Mouse (Mus musculus): ENCODE measurements at regions not wholly inside any gene's neighbourhood (a gene's known extent, or its start where the extent isn't known, plus 50 kb on each side); places are given as distances from the start of the nearest gene placed in this dataset.

DNA sequence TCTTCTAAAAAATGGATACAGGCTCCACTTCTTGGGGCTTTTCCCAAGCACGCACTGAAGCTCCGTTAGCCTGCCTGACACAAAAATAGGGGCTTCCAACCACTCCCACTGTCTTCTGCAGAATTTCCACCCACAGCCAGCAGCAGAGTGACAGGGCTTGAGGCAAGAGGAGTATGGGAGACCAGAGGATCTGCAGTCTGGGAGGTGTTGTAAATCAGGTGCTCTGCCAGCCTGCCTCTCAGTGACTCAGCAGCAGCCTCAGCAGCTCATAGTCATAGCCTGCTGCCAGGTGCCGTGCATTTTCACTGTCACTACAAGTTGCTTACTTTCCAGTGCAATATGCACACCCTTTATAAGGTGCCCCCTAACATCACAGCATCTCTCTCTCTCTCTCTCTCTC is 261.4 kb upstream of the Tsc22d2 start:
- no peaks in the 10 kb centered on the region for H3K4me1 ChIP-seq (replicated peaks)
- no peaks in the 10 kb centered on the region for H3K9me3 ChIP-seq
- H3K27ac ChIP-seq, result no peak overlapping the region
- H3K36me3 ChIP-seq, result no peaks in the 10 kb centered on the region
- 87% methylated on average over 3 of the region's 3 CpGs for WGBS
- no peak for DNase-seq (ENCODE audit: low spot score)
- H3K27me3 ChIP-seq (ENCODE audit: insufficient read depth, poor library complexity, severe bottlenecking), result no peaks in the 10 kb centered on the region
- H3K4me3 ChIP-seq, result no peak overlapping the region

- DNase-seq (ENCODE audit: low spot score), result no peak
- H3K27ac ChIP-seq, result no peak overlapping the region
- no peaks in the 10 kb centered on the region for H3K27me3 ChIP-seq (ENCODE audit: insufficient read depth, poor library complexity, severe bottlenecking)
- H3K4me3 ChIP-seq, result no peak overlapping the region
- H3K9me3 ChIP-seq, result no peaks in the 10 kb centered on the region
- H3K4me1 ChIP-seq (replicated peaks), result no peaks in the 10 kb centered on the region
- WGBS, result 83% methylated on average over 21 of the region's 21 CpGs
- no peaks in the 10 kb centered on the region for H3K36me3 ChIP-seq
Observed at GRCm38 (mm10) chr3:58153874-58154756, 260.4 kb upstream of the Tsc22d2 start.

GRCm38 (mm10) chr3:58159384-58159783 is 255.1 kb upstream of the Tsc22d2 start:
- DNase-seq (ENCODE audit: low spot score), result peak; percentile 24
- no peaks in the 10 kb centered on the region for H3K9me3 ChIP-seq
- no peak overlapping the region for H3K27ac ChIP-seq
- 67% methylated on average over 3 of the region's 3 CpGs for WGBS
- 0 out of 2 replicates have a peak, but pooled peaks cover 6% of the 10 kb centered on the region for H3K4me1 ChIP-seq (replicated peaks)
- H3K36me3 ChIP-seq, result no peaks in the 10 kb centered on the region
- H3K27me3 ChIP-seq (ENCODE audit: insufficient read depth, poor library complexity, severe bottlenecking), result peaks cover 9% of the 10 kb centered on the region
- no peak overlapping the region for H3K4me3 ChIP-seq

DNA sequence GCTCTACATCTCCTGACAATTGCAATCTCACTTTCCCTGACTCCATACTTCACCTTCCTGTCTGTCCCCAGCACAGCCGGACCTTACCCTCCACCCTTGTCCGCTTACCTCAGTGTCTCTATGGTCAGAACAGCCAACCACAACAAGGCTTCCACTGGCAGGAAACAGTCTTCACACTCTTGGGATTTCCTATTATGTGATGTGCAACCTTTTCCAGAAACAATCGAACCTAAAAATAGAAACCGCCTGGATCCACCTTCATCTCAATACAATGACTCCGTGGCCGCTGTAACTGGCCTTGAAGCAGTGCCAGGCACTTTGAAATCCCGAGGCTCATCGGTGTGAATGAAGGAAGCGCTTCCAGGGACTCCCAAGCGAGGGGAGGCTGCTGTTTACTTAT is 252.3 kb upstream of the Tsc22d2 start:
- H3K27me3 ChIP-seq (ENCODE audit: insufficient read depth, poor library complexity, severe bottlenecking), result peaks cover 9% of the 10 kb centered on the region
- H3K4me1 ChIP-seq (replicated peaks), result peaks cover 6% of the 10 kb centered on the region; the same call in 1 of the 2 replicates
- no peaks in the 10 kb centered on the region for H3K9me3 ChIP-seq
- WGBS, result 40% methylated on average over 10 of the region's 10 CpGs
- H3K27ac ChIP-seq, result no peak overlapping the region
- DNase-seq (ENCODE audit: low spot score), result no peak
- H3K36me3 ChIP-seq, result no peaks in the 10 kb centered on the region
- H3K4me3 ChIP-seq, result no peak overlapping the region

- no peak overlapping the region for H3K27ac ChIP-seq
- H3K9me3 ChIP-seq, result no peaks in the 10 kb centered on the region
- H3K36me3 ChIP-seq, result no peaks in the 10 kb centered on the region
- peaks cover 9% of the 10 kb centered on the region for H3K27me3 ChIP-seq (ENCODE audit: insufficient read depth, poor library complexity, severe bottlenecking)
- DNase-seq (ENCODE audit: low spot score), result peak; percentile 82
- no peak overlapping the region for H3K4me3 ChIP-seq
- WGBS, result 10% methylated on average over 10 of the region's 10 CpGs
- H3K4me1 ChIP-seq (replicated peaks), result peaks cover 11% of the 10 kb centered on the region; the same call in 1 of the 2 replicates
Observed at GRCm38 (mm10) chr3:58163806-58164205, 250.7 kb upstream of the Tsc22d2 start.

DNA sequence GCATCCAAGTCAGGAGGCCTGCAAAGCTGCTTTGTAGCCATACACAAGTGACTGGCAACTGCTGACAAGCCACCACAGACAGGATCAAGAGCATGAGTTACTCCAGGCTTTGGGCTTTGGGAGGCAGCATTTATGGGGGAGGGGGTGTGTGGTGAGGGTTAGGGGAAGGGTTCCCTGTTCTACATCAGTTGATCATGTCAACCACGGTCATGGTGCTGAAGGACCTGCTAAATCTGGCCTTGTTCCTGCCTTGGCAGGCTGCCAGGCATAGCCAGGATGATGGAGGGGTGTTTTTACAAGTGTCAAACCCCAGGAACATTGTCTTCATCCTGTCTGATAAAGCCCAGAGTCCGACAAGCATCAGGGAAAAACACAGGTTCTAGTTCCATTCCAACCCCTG is 247.9 kb upstream of the Tsc22d2 start:
- H3K27ac ChIP-seq, result no peak overlapping the region
- no peak overlapping the region for H3K4me3 ChIP-seq
- no peaks in the 10 kb centered on the region for H3K9me3 ChIP-seq
- H3K36me3 ChIP-seq, result no peaks in the 10 kb centered on the region
- H3K27me3 ChIP-seq (ENCODE audit: insufficient read depth, poor library complexity, severe bottlenecking), result peaks cover 9% of the 10 kb centered on the region
- peaks cover 11% of the 10 kb centered on the region; the same call in 1 of the 2 replicates for H3K4me1 ChIP-seq (replicated peaks)
- WGBS, result 82% methylated on average over 2 of the region's 2 CpGs
- no peak for DNase-seq (ENCODE audit: low spot score)

DNA sequence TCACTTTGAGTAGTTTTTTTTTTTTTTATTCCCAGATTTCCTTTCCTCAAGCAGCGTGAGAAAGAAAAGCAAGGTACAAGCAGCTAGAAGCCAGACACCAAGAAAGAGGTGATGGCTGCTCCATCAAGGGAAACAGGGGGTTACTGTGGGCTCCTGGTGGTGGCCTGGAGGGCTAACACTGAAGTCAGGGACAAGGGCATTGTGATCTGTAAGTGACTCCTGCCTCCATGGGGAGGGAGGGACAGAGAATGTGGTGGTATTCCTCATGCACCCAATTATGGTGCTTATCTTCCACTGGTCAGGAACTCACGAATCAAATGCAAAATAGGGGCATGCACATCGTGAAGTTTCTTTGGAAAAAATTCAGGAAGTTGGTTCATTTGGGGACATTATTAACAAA is 247.4 kb upstream of the Tsc22d2 start:
- WGBS, result 90% methylated on average over 3 of the region's 3 CpGs

GRCm38 (mm10) chr3:58167761-58168290 is 246.7 kb upstream of the Tsc22d2 start:
- Histone ChIP-seq H3K27me3 (ENCODE audit: insufficient read depth, poor library complexity, severe bottlenecking) (peaks cover 4% of the 10 kb centered on the region), H3K4me3 (no peak overlapping the region), H3K27ac (no peak overlapping the region), H3K36me3 (no peaks in the 10 kb centered on the region), H3K4me1 (replicated peaks) (peaks cover 6% of the 10 kb centered on the region; the same call in 1 of the 2 replicates), H3K9me3 (no peaks in the 10 kb centered on the region)
- 92% methylated on average over 1 of the region's 1 CpGs for WGBS
- DNase-seq (ENCODE audit: low spot score), result no peak

More for the DNA sequence above, 247.4 kb upstream of the Tsc22d2 start:
- Histone ChIP-seq H3K4me1 (replicated peaks) (peaks cover 11% of the 10 kb centered on the region; the same call in 1 of the 2 replicates), H3K27ac (no peak overlapping the region), H3K27me3 (ENCODE audit: insufficient read depth, poor library complexity, severe bottlenecking) (peaks cover 9% of the 10 kb centered on the region), H3K36me3 (no peaks in the 10 kb centered on the region), H3K9me3 (no peaks in the 10 kb centered on the region), H3K4me3 (no peak overlapping the region)
- DNase-seq (ENCODE audit: low spot score), result no peak

- no peak overlapping the region for H3K4me3 ChIP-seq
- DNase-seq (ENCODE audit: low spot score), result peak; percentile 15
- 58% methylated on average over 14 of the region's 14 CpGs for WGBS
- H3K4me1 ChIP-seq (replicated peaks), result peaks cover 6% of the 10 kb centered on the region; the same call in 1 of the 2 replicates
- H3K36me3 ChIP-seq, result no peaks in the 10 kb centered on the region
- H3K27ac ChIP-seq, result no peak overlapping the region; the same call in 1 of the 2 replicates
- no peaks in the 10 kb centered on the region for H3K27me3 ChIP-seq (ENCODE audit: insufficient read depth, poor library complexity, severe bottlenecking)
- H3K9me3 ChIP-seq, result no peaks in the 10 kb centered on the region
Observed at GRCm38 (mm10) chr3:58168522-58169185, 245.9 kb upstream of the Tsc22d2 start.

DNA sequence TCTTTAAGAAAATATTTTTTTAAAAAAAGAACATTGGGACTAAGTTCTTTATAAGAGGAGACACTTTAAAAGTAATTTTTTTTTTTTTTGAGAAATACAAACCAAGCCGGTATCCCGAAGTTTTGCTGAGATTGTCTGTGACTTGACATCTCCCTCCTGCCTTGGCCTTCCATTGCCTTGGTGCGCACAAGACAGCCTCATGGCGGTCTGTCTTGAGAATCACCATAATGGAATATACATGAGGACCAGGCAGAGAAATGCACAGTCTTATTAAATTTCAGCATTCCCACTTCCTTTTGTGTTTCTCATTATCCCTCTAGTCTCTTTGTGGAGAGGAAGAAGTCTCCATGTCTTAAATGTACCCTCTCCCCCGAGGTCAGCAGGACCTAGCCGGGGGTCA is 244.7 kb upstream of the Tsc22d2 start:
- H3K27ac ChIP-seq, result no peak overlapping the region
- 82% methylated on average over 6 of the region's 6 CpGs for WGBS
- DNase-seq (ENCODE audit: low spot score), result no peak
- H3K27me3 ChIP-seq (ENCODE audit: insufficient read depth, poor library complexity, severe bottlenecking), result no peaks in the 10 kb centered on the region
- peaks cover 6% of the 10 kb centered on the region; the same call in 1 of the 2 replicates for H3K4me1 ChIP-seq (replicated peaks)
- H3K9me3 ChIP-seq, result no peaks in the 10 kb centered on the region
- no peak overlapping the region for H3K4me3 ChIP-seq
- H3K36me3 ChIP-seq, result no peaks in the 10 kb centered on the region

- H3K4me1 ChIP-seq (replicated peaks), result 0 out of 2 replicates have a peak, but pooled peaks cover 6% of the 10 kb centered on the region
- no peaks in the 10 kb centered on the region for H3K27me3 ChIP-seq (ENCODE audit: insufficient read depth, poor library complexity, severe bottlenecking)
- H3K36me3 ChIP-seq, result no peaks in the 10 kb centered on the region
- H3K9me3 ChIP-seq, result no peaks in the 10 kb centered on the region
- no peak overlapping the region for H3K4me3 ChIP-seq
- 91% methylated on average over 5 of the region's 5 CpGs for WGBS
- H3K27ac ChIP-seq, result no peak overlapping the region
- no peak for DNase-seq (ENCODE audit: low spot score)
Observed at GRCm38 (mm10) chr3:58172096-58172495, 242.4 kb upstream of the Tsc22d2 start.

DNA sequence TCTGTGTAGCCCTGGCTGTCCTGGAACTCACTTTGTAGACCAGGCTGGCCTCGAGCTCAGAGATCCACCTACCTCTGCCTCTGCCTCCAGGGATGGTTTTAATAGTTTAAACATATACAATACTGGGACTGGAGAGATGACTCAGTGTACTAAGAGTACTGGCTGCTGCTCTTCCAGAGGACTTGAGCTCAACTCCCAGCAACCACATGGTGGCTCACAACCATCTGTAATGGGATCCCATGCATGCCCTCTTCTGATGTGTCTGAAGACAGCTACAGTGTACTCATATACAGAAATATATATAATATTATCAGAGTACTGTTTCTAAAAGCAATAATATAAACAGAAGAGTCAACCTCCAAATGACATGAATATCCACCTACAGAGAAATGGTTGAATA is 240.7 kb upstream of the Tsc22d2 start:
- no peak overlapping the region for H3K27ac ChIP-seq
- no peak for DNase-seq (ENCODE audit: low spot score)
- 67% methylated on average over 1 of the region's 1 CpGs for WGBS
- H3K9me3 ChIP-seq, result no peaks in the 10 kb centered on the region
- no peaks in the 10 kb centered on the region for H3K4me1 ChIP-seq (replicated peaks)
- H3K4me3 ChIP-seq, result no peak overlapping the region
- H3K27me3 ChIP-seq (ENCODE audit: insufficient read depth, poor library complexity, severe bottlenecking), result no peaks in the 10 kb centered on the region
- H3K36me3 ChIP-seq, result no peaks in the 10 kb centered on the region

- Histone ChIP-seq H3K36me3 (no peaks in the 10 kb centered on the region), H3K27ac (no peak overlapping the region), H3K27me3 (ENCODE audit: insufficient read depth, poor library complexity, severe bottlenecking) (no peaks in the 10 kb centered on the region), H3K9me3 (no peaks in the 10 kb centered on the region), H3K4me1 (replicated peaks) (no peaks in the 10 kb centered on the region), H3K4me3 (no peak overlapping the region)
- 55% methylated on average over 3 of the region's 3 CpGs for WGBS
- no peak for DNase-seq (ENCODE audit: low spot score)
Observed at GRCm38 (mm10) chr3:58181715-58182114, 232.8 kb upstream of the Tsc22d2 start.

All from hindbrain, embryonic 10.5 days (tissue).